Mouse (Mus musculus) embryonic facial prominence, embryonic 15.5 days (tissue): ENCODE results near the gene Adra2c. TPM values are rescaled to one million over a fixed set of nuclear protein-coding genes. Genes with fewer than 3 reads are reported as not detected.

Experiments
- ATAC-seq: fragments of 200-750 bp; cut with Nextera tagmentation; 2 replicates; pipeline ENCODE4 v1.8.0; 2017; ENCODE audit warnings: low read depth, moderate TSS enrichment; ENCODE audit not compliant: insufficient number of reproducible peaks, low FRiP score, low TSS enrichment
- H3K27ac ChIP-seq: fragments of 300-500 bp; sonication (generic); replicated peaks from 2 replicates; pipeline ENCODE4 v1.5.1; 2015; ENCODE audit warnings: mild to moderate bottlenecking, inconsistent platforms
- H3K27me3 ChIP-seq: fragments of 300-500 bp; sonication (generic); 2 replicates; pipeline ENCODE4 v1.6.1; 2015; ENCODE audit warnings: inconsistent platforms
- H3K36me3 ChIP-seq: fragments of 300-500 bp; sonication (generic); 2 replicates; pipeline ENCODE4 v1.6.1; 2015; ENCODE audit warnings: mild to moderate bottlenecking, inconsistent platforms
- H3K4me1 ChIP-seq: fragments of 300-500 bp; sonication (generic); 2 replicates; pipeline ENCODE4 v1.6.1; 2015; ENCODE audit warnings: inconsistent platforms
- H3K4me2 ChIP-seq: fragments of 300-500 bp; sonication (generic); replicated peaks from 2 replicates; pipeline ENCODE4 v1.6.1; 2015; ENCODE audit warnings: mild to moderate bottlenecking, inconsistent platforms
- H3K4me3 ChIP-seq: fragments of 300-500 bp; sonication (generic); replicated peaks from 2 replicates; pipeline ENCODE4 v1.5.1; 2015; ENCODE audit warnings: mild to moderate bottlenecking, inconsistent platforms
- H3K9ac ChIP-seq: fragments of 300-500 bp; sonication (generic); 2 replicates; pipeline ENCODE4 v1.6.1; 2015; ENCODE audit warnings: inconsistent platforms
- H3K9me3 ChIP-seq: fragments of 300-500 bp; sonication (generic); replicated peaks from 2 replicates; pipeline ENCODE4 v1.6.1; 2016; ENCODE audit warnings: inconsistent platforms
- WGBS: fragments of 180-500 bp; shearing (Covaris S2); methylation state at CpG from one replicate; pipeline ENCODE4 v1.1.7; 2015; 5-methylcytosine and 5-hydroxymethylcytosine counted together
- polyA plus RNA-seq: library from polyadenylated mRNA; unstranded; fragments of >200 nt; fragmentation: Nextera tagmentation; extraction: Ambion mirVana; gene quantifications from 2 replicates; pipeline ENCODE4 v1.2.1, GENCODE M21; 2015

Gene Adra2c
- polyA plus RNA-seq, 1 experiment from 2014 or later = 0.28 TPM

DNA sequence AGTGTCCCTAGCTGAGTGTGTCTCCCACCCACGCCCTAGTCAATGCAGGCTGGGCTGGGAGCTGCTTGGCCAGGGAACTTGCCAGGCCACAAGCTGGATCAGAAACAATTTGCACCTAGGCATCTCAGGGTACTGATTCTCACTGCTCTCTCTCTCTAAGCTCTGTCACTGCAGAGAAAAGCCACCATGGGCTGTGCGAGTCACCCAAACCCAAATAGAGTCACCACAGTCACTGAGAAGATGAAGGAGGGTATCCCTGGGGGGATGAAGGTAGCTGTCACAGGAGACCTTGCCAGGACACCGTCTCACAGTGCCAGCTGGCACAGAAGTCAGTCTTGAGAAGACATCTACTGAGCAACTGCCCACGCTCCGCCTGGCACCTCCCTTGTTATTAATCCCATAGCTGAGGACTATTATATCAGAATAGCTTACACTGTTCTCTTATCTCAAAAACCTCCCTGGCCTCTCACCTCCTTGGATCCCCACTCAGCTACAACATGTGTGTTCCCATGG is 33.7 kb downstream of the Adra2c start:
- Histone ChIP-seq H3K27me3 (peaks cover 28% of the 10 kb centered on the region), H3K4me3 (no peak overlapping the region), H3K9me3 (no peaks in the 10 kb centered on the region), H3K4me2 (no peak overlapping the region), H3K9ac (no peak overlapping the region), H3K4me1 (peaks cover 13% of the 10 kb centered on the region), H3K27ac (no peak overlapping the region), H3K36me3 (no peaks in the 10 kb centered on the region)
- 79% methylated on average over 5 of the region's 5 CpGs for WGBS
- ATAC-seq = no peak

DNA sequence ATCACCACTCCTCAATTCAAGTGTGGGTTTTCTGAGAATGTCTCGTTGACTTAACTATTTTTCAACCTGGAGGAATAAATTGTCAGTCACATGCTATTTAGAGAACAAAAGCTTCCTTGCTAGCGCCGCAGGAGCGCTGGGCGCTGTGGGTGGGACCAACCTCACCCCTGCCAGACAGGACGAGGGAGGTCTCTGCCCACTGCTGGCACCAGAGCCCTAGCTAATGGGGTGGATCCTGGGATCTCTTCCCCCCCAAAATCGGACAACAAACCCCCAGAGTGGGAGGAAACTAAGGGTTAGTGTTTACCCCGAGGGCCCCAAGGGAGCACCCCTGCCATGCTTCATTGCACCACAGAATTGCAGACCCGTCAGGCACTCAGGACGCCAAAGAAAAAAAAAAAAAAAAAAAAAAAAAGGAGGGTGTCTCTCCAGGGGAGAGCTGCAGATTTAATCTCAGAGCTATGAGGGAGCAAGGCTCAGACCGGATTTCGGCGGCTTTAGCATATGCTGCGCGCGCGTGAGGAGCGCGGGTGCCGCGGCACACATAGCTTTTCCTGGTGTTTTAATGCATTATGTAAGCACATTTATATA is 35.2 kb downstream of the Adra2c start:
- ATAC-seq = no peak
- no peaks in the 10 kb centered on the region for H3K9me3 ChIP-seq
- no peak overlapping the region for H3K9ac ChIP-seq
- peak overlapping the region; percentile 28 for H3K4me3 ChIP-seq
- peak overlapping the region; percentile 47 for H3K4me2 ChIP-seq
- WGBS = 1% methylated on average over 21 of the region's 21 CpGs
- peaks cover 28% of the 10 kb centered on the region for H3K27me3 ChIP-seq
- H3K36me3 ChIP-seq = no peaks in the 10 kb centered on the region
- no peak overlapping the region for H3K27ac ChIP-seq
- peaks cover 13% of the 10 kb centered on the region for H3K4me1 ChIP-seq

DNA sequence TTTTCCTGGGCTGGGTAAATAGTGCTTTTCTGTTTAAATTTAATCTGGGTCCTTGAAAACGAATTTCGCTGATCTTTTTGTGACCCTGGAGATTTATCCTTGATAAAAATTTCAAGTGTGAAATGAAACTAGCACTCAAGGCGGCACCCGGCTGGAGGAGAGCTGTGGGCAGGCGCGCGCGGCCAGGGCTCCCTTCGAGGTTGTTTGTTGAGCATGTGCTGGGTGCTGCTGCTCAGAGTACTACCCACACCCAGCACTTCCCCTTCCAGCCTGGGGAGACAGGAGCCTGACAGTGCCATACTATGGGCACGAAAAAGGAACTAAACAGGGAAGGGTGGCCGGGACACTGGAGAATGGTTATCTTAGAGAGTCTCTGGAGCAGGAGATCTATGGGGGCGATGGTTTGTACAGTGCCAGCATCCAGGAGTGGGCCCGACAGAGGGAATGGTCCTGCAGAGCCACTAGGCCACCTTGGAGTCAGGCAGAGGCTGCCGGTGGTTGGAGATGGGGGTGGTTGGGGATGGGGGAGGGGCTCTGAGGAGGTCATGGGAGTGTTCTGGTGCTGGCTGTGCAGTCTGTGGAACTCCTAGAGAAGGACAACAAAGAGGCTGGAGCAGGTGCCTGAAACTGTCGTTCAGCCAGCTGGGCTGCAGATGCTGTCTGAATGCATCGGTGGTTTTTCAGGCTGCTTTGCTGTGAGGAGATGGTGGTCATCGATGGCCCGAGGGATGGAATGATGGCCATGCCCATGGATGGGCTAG is 35.9 kb downstream of the Adra2c start:
- H3K4me2 ChIP-seq = peak overlapping the region; percentile 47
- H3K36me3 ChIP-seq = no peaks in the 10 kb centered on the region
- H3K27me3 ChIP-seq = peaks cover 28% of the 10 kb centered on the region
- H3K4me3 ChIP-seq = peak overlapping the region; percentile 28
- whole genome bisulfite sequencing = 16% methylated on average over 18 of the region's 18 CpGs
- no peaks in the 10 kb centered on the region for H3K9me3 ChIP-seq
- H3K9ac ChIP-seq = no peak overlapping the region
- no peak overlapping the region for H3K27ac ChIP-seq
- H3K4me1 ChIP-seq = peaks cover 13% of the 10 kb centered on the region
- no peak for ATAC-seq

DNA sequence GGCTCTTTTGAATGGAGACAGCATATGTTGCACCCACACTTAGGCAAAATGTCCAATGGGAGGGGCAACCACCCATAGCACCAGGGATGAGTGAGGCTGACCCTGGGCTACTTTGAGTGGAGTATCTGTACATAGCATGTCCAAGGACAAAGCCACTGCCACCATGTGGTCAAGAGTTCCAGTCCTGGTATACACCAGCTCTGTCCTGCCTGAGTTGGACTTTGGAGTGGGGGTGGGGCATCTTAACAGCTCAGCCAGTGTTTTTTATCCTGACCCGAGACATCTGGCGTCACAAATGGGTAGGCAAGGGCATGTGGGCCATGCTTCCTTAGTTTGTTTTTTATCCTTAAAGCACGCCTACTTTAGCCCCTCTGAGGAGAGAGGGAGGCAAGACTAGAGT is 36.5 kb downstream of the Adra2c start:
- WGBS = 35% methylated on average over 3 of the region's 3 CpGs
- H3K27ac ChIP-seq = no peak overlapping the region
- no peaks in the 10 kb centered on the region for H3K36me3 ChIP-seq
- H3K9me3 ChIP-seq = no peaks in the 10 kb centered on the region
- H3K9ac ChIP-seq = no peak overlapping the region
- no peak for ATAC-seq
- H3K4me1 ChIP-seq = peaks cover 13% of the 10 kb centered on the region
- H3K4me2 ChIP-seq = no peak overlapping the region
- no peak overlapping the region for H3K4me3 ChIP-seq
- peaks cover 28% of the 10 kb centered on the region for H3K27me3 ChIP-seq

DNA sequence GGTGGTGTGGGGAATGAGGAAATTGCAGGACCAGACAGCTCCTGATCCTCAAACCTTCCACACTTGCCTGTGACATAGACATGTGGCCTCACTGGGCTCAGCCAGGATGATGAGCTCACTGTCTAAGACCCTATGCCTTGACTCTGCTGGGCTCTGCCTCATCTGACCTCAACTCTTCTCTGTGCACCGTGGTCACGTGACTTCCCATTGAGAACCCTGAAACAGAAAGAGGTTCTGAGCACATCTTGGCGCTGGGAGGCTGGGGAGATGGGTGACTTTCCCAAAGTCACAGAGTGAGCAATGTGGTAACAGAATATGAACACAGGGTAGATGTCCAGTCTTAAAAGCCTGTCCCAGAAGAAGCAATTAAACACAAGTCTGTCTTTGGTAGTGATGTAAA is 37.1 kb downstream of the Adra2c start:
- Histone ChIP-seq H3K27ac (no peak overlapping the region), H3K4me3 (no peak overlapping the region), H3K27me3 (peaks cover 28% of the 10 kb centered on the region), H3K4me1 (peaks cover 13% of the 10 kb centered on the region), H3K36me3 (no peaks in the 10 kb centered on the region), H3K4me2 (no peak overlapping the region), H3K9ac (no peak overlapping the region), H3K9me3 (no peaks in the 10 kb centered on the region)
- 82% methylated on average over 3 of the region's 3 CpGs for WGBS
- ATAC-seq = no peak

DNA sequence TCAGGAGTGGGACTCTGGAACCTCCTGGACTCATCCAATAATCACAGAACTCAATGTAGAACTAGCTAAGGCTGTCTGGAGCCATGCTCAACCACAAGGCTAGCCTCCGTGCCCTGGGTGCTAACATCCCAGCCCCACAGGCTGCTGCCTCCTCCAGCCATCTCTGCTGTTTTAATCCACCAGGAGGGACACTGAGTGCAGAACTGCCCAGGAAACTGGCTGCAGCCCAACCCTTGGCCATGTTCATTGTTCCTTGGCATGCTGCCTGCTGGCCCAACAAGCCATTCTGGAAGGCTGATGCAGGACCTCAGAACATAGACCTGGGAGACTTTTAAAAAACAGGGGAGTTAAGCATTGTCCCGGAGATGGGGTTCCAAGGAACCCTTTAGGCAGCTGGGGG is 42.5 kb downstream of the Adra2c start:
- no peaks in the 10 kb centered on the region for H3K4me1 ChIP-seq
- ATAC-seq = no peak
- H3K4me3 ChIP-seq = no peak overlapping the region
- no peaks in the 10 kb centered on the region for H3K9me3 ChIP-seq
- no peak overlapping the region for H3K4me2 ChIP-seq
- WGBS = 81% methylated on average over 2 of the region's 2 CpGs
- H3K27me3 ChIP-seq = 0 out of 2 replicates have a peak, but pooled peaks cover under 1% of the 10 kb centered on the region
- no peak overlapping the region for H3K27ac ChIP-seq
- no peaks in the 10 kb centered on the region for H3K36me3 ChIP-seq
- H3K9ac ChIP-seq = no peak overlapping the region

DNA sequence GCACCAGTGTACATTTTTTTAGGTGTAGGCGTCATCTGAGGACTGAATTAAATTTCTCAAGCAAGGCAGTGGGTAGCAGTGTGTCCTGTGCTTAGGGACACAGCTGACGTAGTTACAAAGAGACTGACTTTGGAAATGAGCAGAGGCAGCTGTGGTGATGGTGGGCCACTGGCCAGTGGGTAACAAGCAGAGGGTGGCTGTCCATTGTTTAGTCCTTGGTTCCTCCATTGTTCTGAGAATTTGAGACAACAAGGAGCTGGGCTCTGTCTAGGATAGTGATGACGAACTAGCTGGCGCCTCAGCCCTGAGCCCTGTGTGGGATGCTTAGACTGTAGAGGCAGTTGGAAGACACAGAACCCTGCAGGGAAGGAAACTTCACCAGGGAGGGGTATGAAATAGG is 52.7 kb downstream of the Adra2c start:
- H3K9ac ChIP-seq = no peak overlapping the region
- no peaks in the 10 kb centered on the region for H3K4me1 ChIP-seq
- H3K9me3 ChIP-seq = no peaks in the 10 kb centered on the region
- 70% methylated on average over 4 of the region's 4 CpGs for WGBS
- no peak overlapping the region for H3K4me3 ChIP-seq
- H3K27me3 ChIP-seq = no peaks in the 10 kb centered on the region; the same call in 1 of the 2 replicates
- no peak overlapping the region for H3K27ac ChIP-seq
- no peak for ATAC-seq
- H3K36me3 ChIP-seq = no peaks in the 10 kb centered on the region
- no peak overlapping the region for H3K4me2 ChIP-seq

Other genes starting within 250 kb of the Adra2c start
- 0.29 and 0.71 TPM in 2 replicates for gene Hgfac, start 236.8 kb upstream of the Adra2c start, polyA plus RNA-seq
- 9.6 and 11.1 TPM in 2 replicates for gene Dok7, start 221.6 kb upstream of the Adra2c start, polyA plus RNA-seq
- gene Lrpap1, start 172.6 kb upstream of the Adra2c start, polyA plus RNA-seq = 127 and 132 TPM in 2 replicates
- gene Hmx1, start 110.8 kb downstream of the Adra2c start, polyA plus RNA-seq = 1.2 and 1.7 TPM in 2 replicates
- gene Cpz, start 247.4 kb downstream of the Adra2c start, polyA plus RNA-seq = 18.4 and 21.5 TPM in 2 replicates